Mouse (Mus musculus) G1E (cell line): ENCODE data around the gene Zfp853. TPM values are rescaled to one million over a fixed set of nuclear protein-coding genes. Genes with fewer than 3 reads are reported as not detected.
A peak's percentile ranks its signal among the peaks of the same experiment; 100 is the strongest.

Source experiments
- ATAC-seq: 2 replicates; pipeline ENCODE4 v1.8.0; 2016; ENCODE audit warnings: mild to moderate bottlenecking; ENCODE audit not compliant: insufficient number of reproducible peaks, poor library complexity, low FRiP score, severe bottlenecking; ENCODE audit errors: extremely low read depth
- DNase-seq: peaks from one replicate; pipeline ENCODE4 v3.0.0; 2012; ENCODE audit warnings: low spot score
- H3K27me3 ChIP-seq: 2 replicates; pipeline ENCODE4 v1.6.1; 2012; ENCODE audit warnings: mild to moderate bottlenecking, low read length, inconsistent platforms; ENCODE audit not compliant: insufficient read depth
- H3K36me3 ChIP-seq: replicated peaks from 2 replicates; pipeline ENCODE3; 2012; ENCODE audit warnings: mild to moderate bottlenecking, inconsistent platforms
- H3K4me1 ChIP-seq: 2 replicates; pipeline ENCODE4 v1.6.1; 2012; ENCODE audit warnings: low read depth, low read length, inconsistent platforms, mixed read lengths; ENCODE audit not compliant: insufficient read depth
- H3K4me3 ChIP-seq: 2 replicates; pipeline ENCODE4 v1.5.1; 2012; ENCODE audit warnings: low read depth, mild to moderate bottlenecking, inconsistent platforms, low read length, moderate library complexity, mixed read lengths
- H3K9me3 ChIP-seq: replicated peaks from 2 replicates; pipeline ENCODE4 v1.6.1; 2012; ENCODE audit warnings: inconsistent platforms
- CTCF ChIP-seq: IDR thresholded peaks from 2 replicates; pipeline ENCODE4 v1.5.1; 2012; ENCODE audit warnings: low read depth, low read length, inconsistent platforms, mixed read lengths
- GATA1 ChIP-seq: IDR thresholded peaks from 2 replicates; pipeline ENCODE4 v1.6.1; 2012; ENCODE audit warnings: borderline replicate concordance, low read length, inconsistent platforms, mixed read lengths
- GATA2 ChIP-seq: IDR thresholded peaks from 2 replicates; pipeline ENCODE4 v1.6.1; 2012; ENCODE audit warnings: low read depth, low read length, inconsistent platforms, borderline replicate concordance
- POLR2AphosphoS5 ChIP-seq: IDR thresholded peaks from 2 replicates; pipeline ENCODE4 v1.6.1; 2012; ENCODE audit warnings: low read depth, low read length, inconsistent platforms; ENCODE audit not compliant: insufficient replicate concordance
- TAL1 ChIP-seq: conservative IDR thresholded peaks from 2 replicates; pipeline ENCODE4 v1.6.1; 2012; ENCODE audit warnings: low read depth, low read length, inconsistent platforms, mixed read lengths
- polyA plus RNA-seq: library from polyadenylated mRNA; stranded (reverse); fragments of >175 nt; gene quantifications from 2 replicates; pipeline ENCODE4 v1.2.3, GENCODE M21; 2012
- total RNA-seq, 2 experiments: library from RNA; stranded (forward) in 1 of 2; stranded (reverse) in 1 of 2; fragments of 200-1000 nt in 1 of 2; fragments of >200 nt in 1 of 2; fragmentation: Nextera tagmentation in 1 of 2; gene quantifications; 2 replicates each; pipeline ENCODE4 v1.2.3; 2014 to 2017

Zfp853 gene
- total and polyA plus RNA-seq, 3 experiments: 0.03 to 0.11 TPM; not detected in 1

DNA sequence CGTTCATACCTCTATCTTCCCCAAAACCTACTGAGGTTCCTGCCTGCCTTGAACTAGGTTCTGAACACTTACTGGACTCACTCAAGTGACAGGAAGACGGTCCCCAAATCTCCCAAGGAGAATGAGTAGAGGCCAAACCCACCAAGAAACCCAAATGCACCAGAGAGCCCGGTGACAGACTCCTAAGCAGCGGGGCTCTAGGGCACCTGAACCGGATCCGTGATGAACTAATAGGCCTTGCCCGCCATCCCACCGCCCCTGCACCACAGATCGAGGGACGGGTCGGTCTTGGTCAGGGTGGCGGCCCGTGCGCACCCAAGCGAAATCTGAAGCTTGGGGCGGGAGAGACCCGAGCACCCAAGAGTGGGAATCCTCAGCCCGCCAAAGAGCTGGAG is 40.6 kb downstream of the Zfp853 start:
- H3K36me3 ChIP-seq: peaks cover 93% of the 10 kb centered on the region
- DNase-seq (no peak), ATAC-seq (no peak)
- no peaks in the 10 kb centered on the region for H3K4me1 ChIP-seq
- peaks cover 14% of the 10 kb centered on the region; the same call in 1 of the 2 replicates for H3K27me3 ChIP-seq
- H3K4me3 ChIP-seq: peak overlapping the region; percentile 52; the same call in 1 of the 2 replicates
- H3K9me3 ChIP-seq: peaks cover 49% of the 10 kb centered on the region
- no peak for TF ChIP-seq CTCF
- TF ChIP-seq GATA2: no peak
- TF ChIP-seq POLR2AphosphoS5: no peak
- TF ChIP-seq TAL1: no peak
- TF ChIP-seq GATA1: no peak

DNA sequence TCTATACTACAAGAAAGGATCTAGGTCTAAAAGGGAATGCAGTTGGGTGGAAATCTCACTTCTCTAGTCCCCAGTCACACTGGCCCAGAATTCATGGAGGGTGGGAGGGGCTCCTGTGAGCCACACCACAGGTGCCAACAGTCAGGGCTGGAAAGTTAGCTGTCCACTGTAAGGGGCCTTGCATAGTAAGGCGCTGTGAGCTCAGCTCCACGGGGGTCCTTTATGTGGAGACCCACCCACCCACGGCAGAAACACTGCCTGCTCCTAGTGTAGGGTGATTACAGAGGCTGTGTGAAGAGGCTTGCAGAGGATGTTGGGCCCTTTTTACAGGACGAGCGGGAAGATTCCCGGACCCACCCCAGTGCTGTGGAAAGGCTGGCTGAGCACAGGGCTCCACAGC is 41.4 kb downstream of the Zfp853 start:
- no peak overlapping the region for H3K4me3 ChIP-seq
- peaks cover 49% of the 10 kb centered on the region for H3K9me3 ChIP-seq
- H3K27me3 ChIP-seq: peaks cover 14% of the 10 kb centered on the region; the same call in 1 of the 2 replicates
- H3K4me1 ChIP-seq: no peaks in the 10 kb centered on the region
- TF ChIP-seq GATA2 (no peak), POLR2AphosphoS5 (no peak), CTCF (no peak), GATA1 (no peak), TAL1 (no peak)
- ATAC-seq: no peak
- no peak for DNase-seq
- peaks cover 93% of the 10 kb centered on the region for H3K36me3 ChIP-seq

GRCm38 (mm10) chr5:143244926-143245325 is 48.5 kb downstream of the Zfp853 start:
- DNase-seq: no peak
- TF ChIP-seq GATA1: no peak
- TF ChIP-seq GATA2: no peak
- TF ChIP-seq CTCF: no peak
- TF ChIP-seq POLR2AphosphoS5: no peak
- no peak for TF ChIP-seq TAL1
- Histone ChIP-seq H3K9me3 (peaks cover 32% of the 10 kb centered on the region), H3K4me3 (peak overlapping the region; percentile 13; the same call in 1 of the 2 replicates), H3K27me3 (peaks cover 6% of the 10 kb centered on the region; the same call in 1 of the 2 replicates), H3K36me3 (peaks cover 97% of the 10 kb centered on the region), H3K4me1 (no peaks in the 10 kb centered on the region)
- no peak for ATAC-seq

Other genes starting within 250 kb of the Zfp853 start
- gene Rnf216, start 180.6 kb downstream of the Zfp853 start, total RNA-seq (2014; fragmentation: Nextera tagmentation): 87.4 and 89.5 TPM in 2 replicates
- gene Rnf216, start 180.6 kb downstream of the Zfp853 start, total RNA-seq (2017): 41.9 and 54.9 TPM in 2 replicates
- 35.3 and 35.5 TPM in 2 replicates for gene Rnf216, start 180.6 kb downstream of the Zfp853 start, polyA plus RNA-seq
- gene Olfr718-ps1, start 146.0 kb downstream of the Zfp853 start, total RNA-seq (2014; fragmentation: Nextera tagmentation): 0.23 TPM in 1 of 2 replicates, not detected in the other
- gene Olfr718-ps1, start 146.0 kb downstream of the Zfp853 start, total RNA-seq (2017): 0.12 and 0.16 TPM in 2 replicates
- gene Olfr718-ps1, start 146.0 kb downstream of the Zfp853 start, polyA plus RNA-seq: not detected in 2 replicates
- gene Rbak, start 112.8 kb downstream of the Zfp853 start, total RNA-seq (2014; fragmentation: Nextera tagmentation): 21.4 and 26.6 TPM in 2 replicates
- 19.8 and 21.5 TPM in 2 replicates for gene Rbak, start 112.8 kb downstream of the Zfp853 start, total RNA-seq (2017)
- gene Rbak, start 112.8 kb downstream of the Zfp853 start, polyA plus RNA-seq: 3.0 TPM in 2 replicates
- gene Spdye4b, start 112.6 kb downstream of the Zfp853 start, total RNA-seq (2014; fragmentation: Nextera tagmentation): 0.53 TPM in 1 of 2 replicates, not detected in the other
- 0.05 and 0.17 TPM in 2 replicates for gene Spdye4b, start 112.6 kb downstream of the Zfp853 start, total RNA-seq (2017)
- not detected in 2 replicates for gene Spdye4b, start 112.6 kb downstream of the Zfp853 start, polyA plus RNA-seq
- not detected in 2 replicates for gene Spdye4a, start 66.7 kb downstream of the Zfp853 start, total RNA-seq (2014; fragmentation: Nextera tagmentation)
- not detected in 2 replicates for gene Spdye4a, start 66.7 kb downstream of the Zfp853 start, total RNA-seq (2017)
- not detected in 2 replicates for gene Spdye4a, start 66.7 kb downstream of the Zfp853 start, polyA plus RNA-seq
- 16.7 and 21.4 TPM in 2 replicates for gene Zfp12, start 58.5 kb downstream of the Zfp853 start, total RNA-seq (2014; fragmentation: Nextera tagmentation)
- 22.1 and 22.3 TPM in 2 replicates for gene Zfp12, start 58.5 kb downstream of the Zfp853 start, total RNA-seq (2017)
- gene Zfp12, start 58.5 kb downstream of the Zfp853 start, polyA plus RNA-seq: 3.9 and 4.2 TPM in 2 replicates
- gene Zfp316, start 23.6 kb downstream of the Zfp853 start, total RNA-seq (2014; fragmentation: Nextera tagmentation): 2.4 and 3.6 TPM in 2 replicates
- 3.4 and 3.7 TPM in 2 replicates for gene Zfp316, start 23.6 kb downstream of the Zfp853 start, total RNA-seq (2017)
- gene Zfp316, start 23.6 kb downstream of the Zfp853 start, polyA plus RNA-seq: 8.2 and 9.6 TPM in 2 replicates
- gene E130309D02Rik, start 21.7 kb upstream of the Zfp853 start, total RNA-seq (2014; fragmentation: Nextera tagmentation): 75.0 and 91.2 TPM in 2 replicates
- 18.0 and 19.4 TPM in 2 replicates for gene E130309D02Rik, start 21.7 kb upstream of the Zfp853 start, total RNA-seq (2017)
- 134 and 163 TPM in 2 replicates for gene E130309D02Rik, start 21.7 kb upstream of the Zfp853 start, polyA plus RNA-seq
- 53.5 and 75.9 TPM in 2 replicates for gene Zdhhc4, start 35.6 kb upstream of the Zfp853 start, total RNA-seq (2014; fragmentation: Nextera tagmentation)
- 45.6 and 45.8 TPM in 2 replicates for gene Zdhhc4, start 35.6 kb upstream of the Zfp853 start, total RNA-seq (2017)
- 47.5 and 68.7 TPM in 2 replicates for gene Zdhhc4, start 35.6 kb upstream of the Zfp853 start, polyA plus RNA-seq
- not detected in 2 replicates for gene Grid2ip, start 63.7 kb upstream of the Zfp853 start, total RNA-seq (2014; fragmentation: Nextera tagmentation)
- gene Grid2ip, start 63.7 kb upstream of the Zfp853 start, total RNA-seq (2017): 0.05 TPM in 1 of 2 replicates, not detected in the other
- gene Grid2ip, start 63.7 kb upstream of the Zfp853 start, polyA plus RNA-seq: 0.02 TPM in 1 of 2 replicates, not detected in the other
- 55.7 and 59.7 TPM in 2 replicates for gene Kdelr2, start 110.2 kb upstream of the Zfp853 start, total RNA-seq (2014; fragmentation: Nextera tagmentation)
- gene Kdelr2, start 110.2 kb upstream of the Zfp853 start, total RNA-seq (2017): 75.3 and 95.5 TPM in 2 replicates
- gene Kdelr2, start 110.2 kb upstream of the Zfp853 start, polyA plus RNA-seq: 43.7 and 44.6 TPM in 2 replicates
- 19.4 and 29.9 TPM in 2 replicates for gene Daglb, start 171.0 kb upstream of the Zfp853 start, total RNA-seq (2014; fragmentation: Nextera tagmentation)
- gene Daglb, start 171.0 kb upstream of the Zfp853 start, total RNA-seq (2017): 14.1 and 14.4 TPM in 2 replicates
- 6.1 and 9.0 TPM in 2 replicates for gene Daglb, start 171.0 kb upstream of the Zfp853 start, polyA plus RNA-seq
- 802 and 891 TPM in 2 replicates for gene Rac1, start 234.4 kb upstream of the Zfp853 start, total RNA-seq (2014; fragmentation: Nextera tagmentation)
- 150 and 168 TPM in 2 replicates for gene Rac1, start 234.4 kb upstream of the Zfp853 start, total RNA-seq (2017)
- gene Rac1, start 234.4 kb upstream of the Zfp853 start, polyA plus RNA-seq: 93.2 and 99.6 TPM in 2 replicates